Mouse (Mus musculus) frontal cortex, postnatal 10 days (tissue): ENCODE data around the gene Rgl3.
A peak's percentile ranks its signal among the peaks of the same experiment; 100 is the strongest.

Experiments used
- DNase-seq, 2 experiments: peaks; one replicate each; pipeline ENCODE4 v3.0.0; 2022; ENCODE audit warnings: low spot score in 2 of 2, mixed read lengths in 1 of 2

Gene Rgl3

DNA sequence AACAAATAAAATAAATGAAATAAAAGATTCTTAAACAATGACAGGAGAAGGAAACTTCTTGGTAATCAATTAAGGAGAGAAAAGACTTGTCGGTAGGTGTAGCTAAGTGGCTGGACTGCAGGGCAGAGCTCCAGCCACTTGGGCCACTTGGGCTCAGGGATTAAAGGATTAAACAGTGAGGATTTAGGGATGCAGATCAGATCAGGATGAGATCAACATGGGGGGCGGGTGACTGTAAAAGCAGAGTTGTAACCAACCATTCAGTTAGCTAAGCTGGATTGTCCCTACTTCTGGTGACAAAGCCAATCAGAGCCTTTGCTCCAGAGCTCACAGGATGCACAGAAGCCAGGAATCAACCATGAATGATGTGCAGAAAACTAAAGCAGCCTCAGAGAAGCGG is 5.3 kb downstream of the Rgl3 start:
- no peak for DNase-seq

DNA sequence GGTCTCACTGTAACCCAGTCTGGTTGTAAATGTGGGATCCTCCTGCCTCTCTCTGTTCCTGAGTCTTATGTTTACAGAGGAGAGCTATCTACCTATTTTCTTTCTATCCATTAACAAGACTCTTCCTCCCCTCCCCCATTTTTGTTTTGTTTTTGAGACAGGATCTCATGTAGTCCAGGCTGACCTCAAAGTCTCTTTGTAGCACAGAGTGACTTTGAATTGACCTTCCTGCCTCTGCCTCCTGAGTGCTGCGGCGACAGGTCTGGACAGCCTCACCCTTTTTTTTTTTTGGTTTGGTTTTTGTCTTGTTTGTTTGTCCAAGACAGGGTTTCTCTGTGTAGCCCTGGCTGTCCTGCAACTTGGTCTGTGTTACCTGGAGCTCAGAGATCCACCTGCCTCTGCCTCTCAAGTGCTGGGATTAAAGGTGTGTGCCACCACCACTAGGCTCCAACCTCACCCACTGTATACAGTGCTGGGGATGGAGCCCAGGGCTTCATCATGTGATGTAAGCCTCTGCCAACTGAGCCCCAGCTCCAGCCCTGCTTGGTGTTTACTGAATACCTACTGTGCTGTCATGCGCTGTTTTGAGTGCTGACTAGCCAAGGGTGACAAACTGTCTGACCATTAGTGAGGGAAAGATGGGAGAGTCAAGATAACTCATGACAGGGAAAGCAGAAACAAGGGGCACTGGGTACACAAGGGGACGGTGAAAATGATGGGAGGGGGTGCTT is 10.7 kb downstream of the Rgl3 start:
- no peak for DNase-seq

DNA sequence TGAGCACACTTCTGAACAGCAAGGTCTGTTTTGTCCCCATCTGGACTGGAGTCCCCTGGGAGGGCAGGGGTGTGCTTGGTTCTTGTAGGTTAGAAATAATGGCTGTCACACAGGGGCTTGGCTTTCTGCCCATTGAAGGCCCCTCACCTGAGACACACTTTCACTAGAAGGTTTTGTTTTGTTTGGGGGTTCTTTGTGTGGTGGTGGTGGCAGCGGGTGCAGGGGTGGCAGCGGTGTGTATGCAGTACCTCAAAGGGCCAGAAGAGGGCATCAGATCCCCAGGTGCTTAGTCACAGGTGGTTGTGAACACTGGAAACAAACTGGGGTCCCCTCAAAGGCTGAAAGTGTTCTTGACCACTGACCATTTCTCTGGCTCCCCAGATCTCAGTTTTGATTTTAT is 11.3 kb downstream of the Rgl3 start:
- no peak for DNase-seq

DNA sequence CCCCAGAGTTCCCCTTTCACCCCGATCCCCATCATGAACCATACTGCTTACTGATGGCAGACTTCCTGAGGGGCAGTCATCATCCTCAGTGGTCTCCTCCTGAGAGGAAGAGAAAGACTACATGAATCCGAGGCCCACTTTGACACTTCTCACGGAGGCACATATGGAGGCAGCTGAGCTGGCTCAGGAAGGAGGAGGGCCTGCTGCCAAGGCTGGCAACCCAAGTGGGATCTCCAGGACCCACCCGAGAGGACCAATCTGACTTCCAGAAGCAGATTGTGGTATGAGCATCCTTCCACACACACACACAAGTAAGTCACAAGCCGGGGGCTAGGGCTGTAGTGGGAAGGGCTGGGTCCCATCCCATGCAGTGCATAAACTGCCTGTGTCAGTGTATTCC is 11.9 kb downstream of the Rgl3 start:
- DNase-seq = no peak

DNA sequence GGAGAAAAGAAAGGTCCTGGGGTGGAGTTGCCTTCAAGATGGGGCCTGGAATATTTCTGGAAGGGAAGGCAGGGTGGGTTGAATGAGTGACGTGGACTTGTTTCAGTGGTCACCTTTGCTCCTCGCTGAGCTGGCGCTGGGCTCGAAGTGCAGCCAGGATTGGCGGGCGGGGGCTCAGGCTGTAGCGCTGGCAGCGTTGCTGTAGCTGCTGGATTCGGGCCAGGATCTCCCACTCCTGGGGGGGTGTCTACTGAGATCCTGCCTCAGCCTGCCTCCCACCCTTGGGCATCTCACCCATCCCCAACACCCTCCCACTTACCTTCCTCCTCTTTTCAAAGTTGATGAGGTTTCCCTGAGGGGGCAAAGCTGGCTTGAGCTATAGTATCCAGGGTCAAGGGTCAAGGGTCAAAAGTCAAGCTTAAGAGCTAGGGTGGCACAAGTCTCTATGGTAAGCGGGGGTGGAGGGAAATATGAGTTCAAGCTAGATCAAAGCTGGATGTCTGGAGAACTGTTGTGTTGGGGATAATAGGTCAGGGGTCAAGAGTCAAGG is 12.5 kb downstream of the Rgl3 start:
- no peak for DNase-seq

DNA sequence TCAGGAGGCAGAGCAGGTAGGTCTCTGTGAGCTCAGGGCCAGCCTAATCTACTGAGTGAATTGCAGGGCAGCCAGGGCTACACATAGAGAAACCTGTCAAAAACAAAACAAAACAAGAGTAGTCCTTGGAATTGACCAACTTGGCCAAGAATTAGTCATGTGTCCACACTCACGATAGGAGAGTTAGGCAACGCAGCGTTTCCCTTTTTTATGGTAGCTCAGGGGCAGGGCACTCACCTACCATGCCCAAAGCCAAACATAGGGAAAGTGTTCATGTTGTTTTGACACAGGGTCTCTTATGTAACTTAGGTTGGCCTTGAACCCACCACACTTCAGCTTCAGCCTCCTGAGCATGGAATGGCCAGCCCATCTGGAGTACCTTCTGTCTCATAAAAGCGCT is 19.9 kb downstream of the Rgl3 start:
- DNase-seq = no peak

DNA sequence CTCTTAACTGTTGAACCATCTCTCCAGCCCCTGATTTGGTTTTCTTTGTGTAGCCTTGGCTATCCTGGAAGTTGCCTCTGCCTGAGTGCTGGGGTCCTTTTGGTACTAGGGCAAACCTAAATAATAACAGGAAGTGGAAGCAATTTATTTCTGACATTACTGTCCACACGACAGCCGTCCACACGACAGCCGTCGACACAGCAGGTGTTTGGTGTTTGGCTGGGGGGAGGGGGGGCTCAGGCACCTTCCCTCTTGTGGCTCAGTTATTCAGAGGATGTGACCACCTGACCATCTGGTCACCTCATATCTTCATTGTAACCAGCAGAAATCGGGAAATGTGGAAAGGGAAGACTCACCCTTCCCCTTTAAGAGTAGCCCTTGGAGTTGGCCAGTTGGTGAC is 20.4 kb downstream of the Rgl3 start:
- no peak for DNase-seq

DNA sequence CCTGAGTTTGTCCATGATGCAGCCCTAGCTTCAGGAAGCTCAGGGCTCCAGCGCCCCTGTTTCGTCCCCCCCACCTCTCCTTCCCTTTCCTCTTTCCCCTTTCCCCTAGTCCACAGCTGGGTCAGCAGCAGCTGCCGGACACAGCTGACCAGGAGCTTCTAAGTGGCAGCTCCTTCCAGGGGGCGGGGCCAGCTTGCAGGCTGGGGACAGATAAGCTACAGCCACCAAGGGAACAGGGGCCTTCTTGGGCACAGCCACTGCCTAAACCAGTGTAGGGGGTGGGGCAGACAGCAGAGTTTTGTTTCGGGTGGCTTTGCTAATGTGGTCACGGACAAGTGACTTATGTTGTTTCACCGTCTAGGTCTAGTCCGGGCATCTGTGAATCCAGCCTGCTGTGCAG is 25.8 kb downstream of the Rgl3 start, which contains the start of gene Epor:
Gene Epor (minus strand): TSS at position 90 of the 400 bp plus-strand sequence.
- no peak for DNase-seq

DNA sequence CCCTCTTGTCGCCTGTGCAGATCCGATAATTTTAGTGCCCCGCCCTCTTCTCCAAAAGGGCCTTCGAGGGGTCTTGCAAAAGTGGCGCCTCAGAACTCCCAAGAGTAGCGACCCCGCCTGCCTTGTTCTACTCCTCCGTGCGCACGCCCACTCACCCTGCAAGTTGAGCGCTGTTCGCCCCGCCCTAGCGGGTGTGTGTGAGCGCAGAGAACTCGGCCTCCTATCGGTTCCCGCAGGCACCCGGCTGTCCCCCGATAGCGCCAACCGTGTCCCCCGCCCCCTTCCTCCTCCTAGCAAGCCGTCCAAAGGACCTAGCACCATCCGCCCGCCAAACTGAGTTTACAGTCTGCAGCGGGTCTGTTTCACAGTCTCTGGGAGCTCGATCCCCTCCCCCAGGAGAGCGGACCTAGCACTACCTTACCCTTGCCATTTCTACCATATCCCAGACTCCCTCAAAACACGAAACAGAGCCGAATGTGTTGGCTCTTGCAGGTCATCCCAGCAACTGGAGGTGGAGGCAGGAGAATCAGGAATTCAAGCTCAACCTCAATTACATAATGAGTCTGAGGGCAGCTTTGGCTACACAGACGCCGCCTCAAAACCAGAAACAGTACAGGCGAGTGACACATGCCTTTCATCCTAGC is 26.7 kb downstream of the Rgl3 start:
- peak in 1 of 2 experiments; percentile 74 for DNase-seq

DNA sequence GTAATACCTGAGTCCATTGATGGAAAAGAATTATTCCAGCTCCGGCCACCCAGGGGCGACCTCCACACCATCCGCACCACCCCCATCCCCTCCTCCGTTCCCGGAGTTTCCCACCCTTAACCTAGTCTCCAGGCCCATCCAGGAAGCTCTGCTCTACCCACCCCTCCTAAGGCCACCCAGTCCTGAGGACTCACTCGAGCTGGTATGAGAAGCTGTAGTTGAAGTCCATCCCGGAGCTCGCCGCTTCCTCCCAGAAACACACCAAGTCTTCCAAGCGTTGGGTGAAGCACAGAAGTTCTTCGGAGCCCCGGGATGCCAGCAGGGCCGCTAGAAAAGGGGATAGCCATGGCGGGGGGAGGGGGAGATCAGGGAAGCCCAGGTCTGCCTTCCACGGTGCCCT is 27.2 kb downstream of the Rgl3 start:
- no peak for DNase-seq

DNA sequence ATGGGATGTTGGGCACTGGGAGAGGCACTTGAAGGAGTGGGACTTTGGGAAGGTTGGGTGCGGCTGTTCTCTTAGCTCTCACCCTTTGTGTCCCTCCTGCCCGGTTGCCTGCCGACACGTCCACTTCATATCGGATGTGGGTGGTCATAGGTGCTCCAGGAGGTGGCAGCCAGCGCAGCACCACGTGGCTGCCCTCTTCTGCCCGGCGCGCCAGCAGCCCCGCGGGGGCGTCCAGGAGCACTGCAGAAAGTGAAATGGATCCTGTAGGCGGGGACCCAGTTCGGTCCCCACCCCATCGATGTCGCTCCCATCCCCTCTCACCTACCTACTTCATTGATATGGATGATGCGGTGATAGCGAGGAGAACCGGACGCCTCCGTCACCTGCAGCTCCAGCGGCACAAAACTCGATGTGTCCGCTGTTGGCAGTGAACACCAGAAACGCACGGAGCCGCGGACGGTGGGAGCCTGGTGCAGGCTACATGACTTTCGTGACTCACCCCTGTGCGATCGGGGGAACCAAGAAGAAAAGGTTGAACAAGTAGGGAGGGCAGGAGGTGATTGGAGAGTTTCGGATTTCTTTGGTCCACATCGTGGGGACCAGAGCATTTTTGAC is 27.8 kb downstream of the Rgl3 start:
- DNase-seq = no peak

DNA sequence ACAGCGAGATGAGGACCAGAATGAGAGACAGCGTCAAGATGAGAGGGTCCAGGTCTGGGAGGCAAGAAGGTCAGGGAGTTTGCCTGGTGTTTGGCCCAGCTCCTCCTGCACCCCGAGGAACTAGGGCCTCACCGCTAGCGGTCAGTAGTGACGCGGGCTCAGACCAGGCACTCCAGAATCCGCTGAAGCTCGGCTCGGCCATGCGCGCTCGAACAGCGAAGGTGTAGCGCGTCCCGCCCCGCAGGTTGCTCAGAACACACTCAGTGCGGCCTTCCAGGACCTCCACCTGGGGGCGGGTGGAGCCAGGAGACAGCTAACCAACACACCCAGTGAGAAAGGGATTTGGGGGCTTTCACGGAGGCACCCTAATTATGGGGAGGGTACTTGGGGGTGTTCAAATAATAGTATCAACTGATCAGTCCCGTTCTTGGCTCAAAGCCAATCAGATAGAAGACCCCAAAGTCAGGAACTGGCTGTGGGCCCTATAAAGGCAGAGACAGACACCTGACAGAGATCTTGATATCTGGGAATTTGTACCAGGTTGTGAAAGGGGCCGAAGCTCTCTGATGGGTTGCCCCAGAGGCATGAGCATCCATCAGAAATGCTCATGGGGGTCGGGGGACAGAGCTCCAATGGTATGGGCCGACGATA is 28.6 kb downstream of the Rgl3 start:
- DNase-seq = no peak

DNA sequence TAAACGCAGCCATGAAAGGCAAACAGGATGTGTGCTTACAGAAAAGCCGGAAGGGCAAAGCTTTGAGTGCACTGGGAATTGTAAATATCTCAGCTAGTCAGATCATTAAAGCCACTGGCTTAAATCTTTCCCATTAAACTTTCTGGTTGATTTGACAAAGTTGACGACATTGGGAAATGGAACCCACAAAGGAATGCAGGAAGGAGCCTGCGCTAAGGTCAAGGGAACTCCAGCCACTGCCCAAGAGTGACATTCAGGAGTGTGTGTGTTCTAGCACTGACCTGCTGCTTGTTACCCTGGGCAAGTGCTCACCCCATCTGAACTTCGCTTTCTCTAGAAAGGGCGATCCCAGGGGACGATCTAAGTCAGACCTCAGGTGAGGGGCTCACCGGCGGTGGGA is 29.1 kb downstream of the Rgl3 start:
- DNase-seq = no peak

DNA sequence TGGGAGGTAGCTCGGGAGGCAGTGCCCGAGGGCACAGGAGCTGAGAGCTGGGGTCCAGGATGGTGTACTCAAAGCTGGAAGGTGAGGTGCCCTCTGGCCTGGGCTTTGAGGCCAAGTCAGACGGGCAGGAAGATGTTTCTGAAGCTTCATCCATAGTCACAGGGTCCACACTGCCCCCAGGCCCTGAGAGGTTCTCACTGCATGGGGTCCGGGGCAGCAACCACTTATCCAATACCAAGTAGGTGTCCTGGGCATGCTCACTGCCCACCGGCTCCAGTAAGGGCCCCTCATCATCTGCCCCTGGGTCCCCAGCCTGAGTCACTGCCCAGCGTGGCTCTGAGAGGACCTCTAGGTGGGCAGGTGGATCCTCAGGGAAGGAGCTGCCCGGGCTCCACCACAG is 30.0 kb downstream of the Rgl3 start:
- DNase-seq = no peak

DNA sequence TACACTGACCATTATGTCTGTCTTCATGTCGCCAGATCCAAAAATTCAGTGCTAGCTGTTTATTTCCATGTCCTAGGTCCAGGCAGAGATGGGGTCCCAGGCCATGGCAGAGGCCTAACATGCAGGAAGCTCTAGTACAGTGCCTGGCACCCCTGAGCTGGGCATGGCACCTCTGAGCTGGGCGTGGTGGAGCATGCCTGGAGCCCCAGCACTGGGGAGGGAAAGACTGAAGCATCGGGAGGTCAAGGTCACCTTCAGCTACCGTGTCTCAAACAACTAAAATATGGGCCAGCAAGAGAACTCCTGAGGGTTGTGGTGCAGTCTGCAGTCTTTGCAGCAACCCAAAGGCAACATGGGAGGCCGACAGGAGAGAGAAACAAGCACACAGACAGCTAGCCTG is 30.9 kb downstream of the Rgl3 start:
- DNase-seq = no peak

DNA sequence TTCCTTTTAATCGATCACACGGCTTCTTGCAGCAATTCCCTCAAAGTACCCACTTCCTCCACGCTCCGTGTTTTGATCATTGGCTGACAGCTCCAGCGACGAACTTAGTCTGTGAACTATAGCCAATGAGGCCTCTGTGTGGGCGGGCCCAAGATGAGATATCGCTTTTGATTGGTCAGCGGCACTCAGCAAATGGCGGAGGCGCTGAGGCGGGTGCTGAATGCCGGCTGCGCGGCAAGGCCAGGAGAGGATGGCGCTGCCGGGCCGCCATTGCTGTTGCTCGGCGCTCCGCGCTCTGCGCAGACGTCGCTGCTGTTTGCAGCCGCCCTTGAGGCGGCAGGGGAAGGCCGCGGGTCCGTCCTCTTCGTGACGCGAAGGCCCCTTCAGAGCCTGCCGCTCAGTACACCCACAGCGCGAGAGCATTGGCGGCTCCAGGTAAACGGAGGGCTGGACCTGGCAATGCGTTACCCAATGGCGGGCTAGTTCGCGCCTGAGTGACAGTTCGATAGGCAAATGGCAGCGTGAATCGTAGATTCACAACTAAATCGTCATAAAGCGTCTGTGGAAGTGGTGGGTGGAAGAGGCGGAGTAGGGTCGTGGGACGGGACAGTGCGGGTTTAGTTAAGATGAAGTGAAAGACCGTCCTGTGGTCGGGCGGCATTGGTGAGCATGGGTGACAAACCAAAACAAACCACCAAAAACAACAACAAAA is 33.5 kb downstream of the Rgl3 start, which contains the start of gene Swsap1:
Gene Swsap1 (plus strand): TSS at position 186 of the 712 bp plus-strand sequence.
- DNase-seq = peak; percentile 97 to 99

DNA sequence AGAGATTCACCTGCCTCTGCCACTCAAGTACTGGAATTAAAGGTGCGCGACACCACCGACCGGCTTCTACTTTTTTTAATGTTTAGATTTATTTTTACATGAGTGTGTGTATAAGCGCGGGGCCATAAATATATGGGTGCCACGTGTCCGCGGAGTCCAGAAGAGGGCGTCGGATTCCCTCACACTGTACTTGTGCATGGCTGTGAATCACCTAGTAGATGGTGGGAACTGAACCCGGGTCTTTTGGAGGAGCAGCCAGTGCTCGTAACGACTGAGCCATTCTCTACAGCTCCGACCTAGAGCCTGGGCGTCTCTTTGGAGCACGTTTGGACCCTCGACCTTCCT is 34.0 kb downstream of the Rgl3 start:
- no peak for DNase-seq

DNA sequence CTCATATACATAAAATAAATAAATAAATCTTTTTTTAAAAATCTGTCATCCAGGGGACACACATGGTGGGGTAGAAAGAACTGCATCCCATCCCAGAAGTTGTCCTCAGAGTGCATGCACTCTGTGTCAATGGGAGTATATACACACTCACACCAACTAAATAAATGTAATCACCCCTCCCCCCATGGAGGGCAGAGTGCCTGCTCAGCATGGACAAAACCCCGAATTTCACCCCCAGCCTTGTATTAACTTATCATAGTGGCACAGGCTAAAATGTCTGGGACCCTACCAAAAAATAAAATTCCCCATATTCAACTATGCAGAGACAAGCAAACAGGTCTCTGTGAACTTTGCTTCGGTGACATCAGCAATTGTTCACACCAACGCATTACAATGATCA is 34.6 kb downstream of the Rgl3 start:
- DNase-seq = no peak

DNA sequence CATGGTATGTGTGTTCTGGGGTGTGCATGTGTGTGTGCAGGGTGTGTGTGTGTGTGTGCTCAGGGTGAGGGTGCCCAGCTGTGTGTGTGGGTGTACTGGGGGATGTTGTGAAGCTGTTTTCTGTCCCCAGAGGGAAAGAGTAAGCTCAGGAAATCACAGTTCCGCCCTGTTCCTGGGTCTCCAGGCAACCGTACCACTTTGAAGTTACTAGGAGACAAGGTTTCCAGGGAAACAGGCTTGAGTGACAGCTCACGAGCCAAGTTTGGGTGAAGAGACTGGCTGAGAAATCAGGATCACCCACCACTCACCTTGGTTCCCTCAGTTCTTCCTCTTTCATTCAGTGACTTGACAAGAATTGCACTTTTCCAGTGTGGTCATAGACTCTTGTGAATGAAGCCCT is 35.6 kb downstream of the Rgl3 start:
- peak; percentile 62 to 78 for DNase-seq

DNA sequence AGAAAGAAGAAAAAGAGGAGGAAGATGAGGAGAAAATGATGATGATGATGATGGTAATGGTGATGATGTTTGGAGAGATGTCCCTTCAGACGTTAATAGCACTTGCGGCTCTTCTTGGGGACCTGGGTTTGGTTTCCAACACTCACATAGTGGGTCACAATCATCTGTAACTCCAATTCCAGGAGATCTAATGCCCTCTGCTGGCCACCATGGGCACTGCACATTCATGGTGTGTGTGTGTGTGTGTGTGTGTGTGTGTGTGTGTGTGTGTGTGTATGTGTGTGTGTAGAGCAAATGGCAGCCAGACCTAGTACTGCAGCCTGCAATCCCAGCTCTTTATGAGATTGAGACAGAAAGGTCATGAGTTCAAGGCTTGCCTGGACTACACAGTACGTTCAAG is 37.3 kb downstream of the Rgl3 start:
- DNase-seq = no peak

DNA sequence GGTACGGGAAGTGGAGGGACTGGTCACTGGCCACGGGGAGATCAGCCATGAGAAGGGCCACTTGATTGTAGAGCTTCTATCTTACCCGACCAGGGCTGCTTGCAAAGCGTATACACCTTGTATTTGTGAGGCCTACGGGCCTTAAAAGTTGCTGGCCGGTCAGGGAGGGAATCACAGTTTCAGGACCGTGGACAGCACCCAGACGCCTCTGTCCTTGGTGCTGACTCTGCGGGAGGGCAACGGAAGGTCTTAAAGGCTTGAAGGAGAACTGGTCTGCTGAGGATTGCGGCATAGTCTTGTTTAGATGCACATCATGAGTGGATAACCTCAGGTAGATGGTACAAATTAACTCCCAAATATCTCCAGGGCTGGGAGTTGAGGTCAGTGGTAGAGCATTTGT is 38.9 kb downstream of the Rgl3 start:
- no peak for DNase-seq

DNA sequence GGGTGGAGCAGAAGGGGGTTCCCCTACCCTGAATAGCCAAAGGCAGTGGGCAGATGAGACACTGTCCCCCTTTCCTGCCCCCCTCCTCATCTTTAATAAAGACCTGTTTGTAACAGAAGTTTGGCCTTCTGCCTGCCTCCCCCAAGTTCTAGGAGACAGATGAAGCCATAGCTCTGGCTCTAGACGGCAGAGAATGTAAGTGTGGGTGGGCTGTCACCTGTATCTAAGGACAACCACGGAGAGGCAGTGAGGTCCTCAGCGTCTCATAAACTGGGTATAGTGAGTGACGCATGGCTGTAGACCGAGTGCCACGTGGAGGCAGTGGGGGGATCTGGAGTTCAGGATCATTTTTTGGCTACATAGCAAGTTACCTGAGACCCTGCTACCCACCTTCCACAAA is 40.5 kb downstream of the Rgl3 start:
- no peak for DNase-seq
